Mouse (Mus musculus): ENCODE measurements around the gene R3hdm4. TPM values are rescaled to one million over a fixed set of nuclear protein-coding genes. Genes with fewer than 3 reads are reported as not detected.

Gene R3hdm4
- total RNA-seq, 2 experiments from 2014 or later = 92.0 to 107 TPM

DNA sequence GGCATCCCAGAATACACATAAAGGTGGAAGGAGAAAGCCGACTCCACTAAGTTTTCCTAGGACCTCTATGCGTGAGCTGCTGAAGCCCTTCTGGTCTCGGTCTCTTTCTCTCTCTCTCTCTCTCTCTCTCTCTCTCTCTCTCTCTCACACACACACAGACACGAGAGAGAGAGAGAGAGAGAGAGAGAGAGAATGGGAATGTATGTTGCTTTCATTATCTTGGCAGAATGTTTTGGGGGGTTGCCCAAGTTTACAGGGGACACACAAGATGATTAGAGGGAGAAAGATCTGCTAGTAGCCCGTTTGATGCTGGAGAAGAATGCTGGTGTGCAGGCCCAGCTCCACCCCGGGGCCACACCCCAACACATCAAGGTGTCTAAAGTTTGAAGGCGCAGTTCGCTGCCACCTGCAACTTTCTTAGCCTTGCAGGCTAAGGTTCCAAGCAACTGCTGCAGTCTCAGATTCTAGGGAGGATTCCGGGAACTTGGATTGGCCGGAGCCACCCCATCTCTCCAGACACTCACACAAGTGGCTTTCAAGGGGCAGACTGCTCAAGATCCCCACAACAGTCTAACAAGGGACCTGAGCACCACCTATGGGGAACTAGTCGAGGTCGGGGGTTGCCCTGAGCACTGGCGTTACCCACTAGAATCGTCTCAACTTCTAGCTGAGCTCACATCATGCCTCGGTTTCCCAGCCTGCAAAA lies 4.9 kb upstream of the R3hdm4 start:
- DNase-seq (ENCODE audit: low spot score in 2 of 2) = no peak

DNA sequence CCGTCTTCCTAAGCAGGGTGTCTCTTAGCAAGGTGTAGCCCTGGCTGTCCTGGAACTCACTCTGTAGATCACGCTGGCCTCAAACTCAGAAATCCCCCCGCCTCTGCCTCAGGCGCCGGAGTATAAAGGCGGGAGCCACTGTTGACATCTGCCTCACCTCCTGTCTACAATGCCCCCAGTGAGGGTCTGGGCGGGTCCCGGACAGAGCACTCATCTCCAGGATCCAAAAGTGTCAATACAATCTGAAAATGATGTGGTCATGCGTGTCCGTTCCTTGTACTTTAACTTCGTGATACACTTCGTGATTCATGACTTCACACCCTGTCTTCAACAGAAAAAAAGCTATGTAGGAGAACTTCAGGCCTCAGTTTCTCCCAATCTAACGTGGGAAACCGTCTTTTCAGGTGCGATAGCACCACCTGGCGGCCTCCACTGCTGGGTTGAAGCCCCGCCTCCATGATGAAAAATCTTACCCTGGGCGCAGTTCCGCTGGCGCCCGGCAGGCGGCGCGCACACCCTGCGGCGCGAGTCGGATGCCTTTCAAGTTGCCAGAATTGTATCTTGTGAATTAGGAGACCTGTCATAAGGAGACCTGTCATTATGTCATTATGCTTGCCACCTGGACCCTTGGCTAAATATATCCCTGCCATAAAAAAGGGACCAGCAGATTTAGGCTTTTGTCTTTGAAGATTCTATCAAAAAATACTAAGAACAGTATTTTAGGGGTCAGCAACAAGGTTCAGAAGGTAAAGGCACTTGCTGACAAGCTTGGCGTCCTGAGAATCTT lies 4.2 kb upstream of the R3hdm4 start:
- peak; percentile 96 to 97 for DNase-seq (ENCODE audit: low spot score in 2 of 2)

DNA sequence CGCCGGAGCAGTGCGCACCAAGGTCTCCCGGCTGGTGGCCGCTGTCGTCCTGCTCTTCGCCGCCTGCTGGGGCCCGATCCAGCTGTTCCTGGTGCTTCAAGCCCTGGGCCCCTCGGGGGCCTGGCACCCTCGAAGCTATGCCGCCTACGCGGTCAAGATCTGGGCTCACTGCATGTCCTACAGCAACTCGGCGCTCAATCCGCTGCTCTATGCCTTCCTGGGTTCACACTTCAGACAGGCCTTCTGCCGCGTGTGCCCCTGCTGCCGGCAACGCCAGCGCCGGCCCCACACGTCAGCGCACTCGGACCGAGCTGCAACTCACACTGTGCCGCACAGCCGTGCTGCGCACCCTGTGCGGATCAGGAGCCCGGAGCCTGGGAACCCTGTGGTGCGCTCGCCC lies 564 bp upstream of the R3hdm4 start:
- DNase-seq (ENCODE audit: low spot score in 2 of 2) = no peak

DNA sequence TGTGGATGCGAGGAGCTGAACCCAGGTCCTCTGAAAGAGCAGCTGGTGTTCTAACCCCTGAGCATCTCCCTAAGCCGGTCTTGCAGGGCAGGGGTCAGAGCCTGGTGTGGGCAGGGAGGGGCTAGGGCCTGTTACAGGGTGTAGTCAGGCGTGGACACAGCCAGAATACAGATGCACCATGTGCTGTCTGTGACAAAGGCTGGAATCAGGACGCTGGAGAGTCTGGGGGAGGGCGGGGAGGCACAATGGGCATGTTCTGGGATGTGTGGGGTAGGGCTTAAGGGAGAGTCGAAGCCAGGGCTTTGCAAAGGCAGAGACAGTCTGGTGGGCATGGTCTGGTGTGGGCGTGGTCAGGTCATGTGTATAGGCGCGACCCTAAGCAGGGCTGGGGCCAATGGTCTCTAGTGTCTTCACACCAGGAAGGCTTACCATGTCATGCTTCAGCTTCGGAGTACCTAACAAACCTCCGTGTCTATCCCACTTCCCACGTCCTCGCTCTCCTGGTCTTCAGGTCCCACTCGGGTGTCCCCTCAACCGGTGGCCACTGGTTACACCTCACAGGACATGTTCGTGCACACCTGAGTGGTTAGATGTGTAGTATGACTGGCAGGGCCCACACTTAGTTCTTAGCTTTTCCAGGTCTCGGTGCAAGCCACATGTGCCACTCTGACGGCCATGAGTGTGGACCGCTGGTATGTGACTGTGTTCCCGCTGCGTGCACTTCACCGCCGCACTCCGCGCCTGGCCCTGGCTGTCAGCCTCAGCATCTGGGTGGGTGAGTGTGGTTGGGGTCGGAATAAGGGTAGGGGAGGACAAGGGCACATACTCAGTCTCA lies 735 bp downstream of the R3hdm4 start:
- DNase-seq (ENCODE audit: low spot score in 2 of 2) = no peak

DNA sequence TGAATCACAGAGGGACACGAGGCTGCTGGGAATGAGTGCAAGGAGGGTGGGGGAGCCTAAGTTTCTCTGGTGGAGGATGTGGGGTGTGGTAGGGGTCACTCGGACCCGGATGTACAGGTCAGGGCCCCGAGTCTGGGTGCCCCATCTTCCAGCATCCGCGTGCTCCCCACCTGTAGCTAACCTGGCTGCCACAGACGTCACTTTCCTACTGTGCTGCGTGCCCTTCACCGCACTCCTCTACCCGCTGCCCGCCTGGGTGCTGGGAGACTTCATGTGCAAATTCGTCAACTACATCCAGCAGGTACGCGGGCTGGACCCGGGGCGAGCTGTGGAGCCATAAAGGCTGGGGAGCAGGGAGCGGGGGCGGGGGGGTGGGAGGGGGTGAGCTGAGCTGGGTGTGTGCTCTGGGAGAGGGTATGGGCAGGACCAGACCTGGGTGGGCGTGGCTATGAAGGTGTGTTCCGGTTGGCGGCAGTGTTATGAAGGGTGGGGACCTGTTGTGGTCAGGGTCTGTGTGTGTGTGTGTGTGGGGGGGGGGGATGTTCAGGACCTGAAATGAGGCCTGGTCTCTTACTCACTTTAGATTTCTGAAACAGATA lies 1.7 kb downstream of the R3hdm4 start:
- DNase-seq (ENCODE audit: low spot score in 2 of 2) = no peak

DNA sequence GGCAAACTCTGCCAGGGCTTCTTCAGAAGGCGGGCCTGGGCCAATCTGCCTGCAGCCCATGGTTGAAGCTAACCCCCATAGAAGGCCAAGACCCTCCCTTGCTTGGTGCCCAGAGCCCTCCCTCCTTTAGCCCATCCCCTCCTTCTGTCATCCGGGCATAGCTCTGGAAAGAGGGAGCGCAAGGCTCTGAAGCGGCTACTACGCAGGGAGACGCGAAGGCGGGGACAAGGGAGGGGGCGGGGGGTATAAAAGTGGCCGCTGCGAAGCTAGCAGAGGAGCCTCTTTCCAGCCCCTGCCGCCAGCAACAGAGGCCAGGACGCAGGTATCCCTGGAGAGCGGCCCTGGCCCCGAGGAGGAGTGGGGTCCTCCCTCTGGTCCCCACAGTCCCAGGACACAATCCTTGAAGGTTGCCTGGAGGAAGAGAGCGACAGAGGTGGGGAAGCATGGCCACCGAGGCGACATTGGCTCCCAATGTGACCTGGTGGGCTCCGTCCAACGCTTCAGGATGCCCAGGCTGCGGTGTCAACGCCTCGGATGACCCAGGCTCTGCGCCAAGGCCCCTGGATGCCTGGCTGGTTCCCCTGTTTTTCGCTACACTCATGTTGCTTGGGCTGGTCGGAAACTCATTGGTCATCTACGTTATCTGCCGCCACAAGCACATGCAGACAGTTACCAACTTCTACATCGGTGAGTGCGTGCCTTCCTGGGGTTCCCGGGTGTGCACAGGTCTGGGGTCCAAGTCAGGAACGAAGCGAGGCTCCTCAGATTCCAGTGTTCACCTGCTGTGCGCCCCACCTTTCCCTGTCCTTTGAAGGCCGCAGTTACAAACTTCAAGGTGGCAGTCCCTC lies 2.6 kb downstream of the R3hdm4 start:
- DNase-seq (ENCODE audit: low spot score in 2 of 2) = no peak

DNA sequence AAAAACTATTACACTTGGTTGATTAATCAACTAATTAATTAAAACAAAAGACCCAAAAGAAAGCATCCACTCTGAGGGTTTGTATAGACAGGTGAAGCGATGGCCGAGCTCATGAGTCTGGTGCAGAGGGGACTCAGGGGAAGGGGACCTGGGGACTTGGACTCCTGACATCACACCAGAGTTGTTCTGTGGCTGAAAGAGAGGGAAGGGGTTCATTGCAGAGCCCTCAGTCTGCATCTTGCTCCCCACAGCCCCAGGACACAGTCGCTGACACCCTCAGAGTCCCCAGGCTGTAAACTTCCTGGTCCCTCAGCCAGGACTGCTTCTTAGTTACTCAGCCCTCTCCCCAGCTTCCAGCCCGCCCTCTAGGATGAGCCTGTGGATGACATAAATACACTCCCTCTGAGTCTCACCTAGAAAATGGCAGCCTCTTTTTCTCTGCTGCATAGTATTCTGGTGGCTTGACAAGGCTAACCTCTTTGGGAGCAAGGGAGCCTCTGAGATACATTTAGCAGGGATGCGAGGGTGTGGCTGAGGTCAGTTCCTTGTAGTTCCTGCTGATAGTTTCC lies 3.4 kb downstream of the R3hdm4 start:
- no peak for DNase-seq (ENCODE audit: low spot score in 2 of 2)

DNA sequence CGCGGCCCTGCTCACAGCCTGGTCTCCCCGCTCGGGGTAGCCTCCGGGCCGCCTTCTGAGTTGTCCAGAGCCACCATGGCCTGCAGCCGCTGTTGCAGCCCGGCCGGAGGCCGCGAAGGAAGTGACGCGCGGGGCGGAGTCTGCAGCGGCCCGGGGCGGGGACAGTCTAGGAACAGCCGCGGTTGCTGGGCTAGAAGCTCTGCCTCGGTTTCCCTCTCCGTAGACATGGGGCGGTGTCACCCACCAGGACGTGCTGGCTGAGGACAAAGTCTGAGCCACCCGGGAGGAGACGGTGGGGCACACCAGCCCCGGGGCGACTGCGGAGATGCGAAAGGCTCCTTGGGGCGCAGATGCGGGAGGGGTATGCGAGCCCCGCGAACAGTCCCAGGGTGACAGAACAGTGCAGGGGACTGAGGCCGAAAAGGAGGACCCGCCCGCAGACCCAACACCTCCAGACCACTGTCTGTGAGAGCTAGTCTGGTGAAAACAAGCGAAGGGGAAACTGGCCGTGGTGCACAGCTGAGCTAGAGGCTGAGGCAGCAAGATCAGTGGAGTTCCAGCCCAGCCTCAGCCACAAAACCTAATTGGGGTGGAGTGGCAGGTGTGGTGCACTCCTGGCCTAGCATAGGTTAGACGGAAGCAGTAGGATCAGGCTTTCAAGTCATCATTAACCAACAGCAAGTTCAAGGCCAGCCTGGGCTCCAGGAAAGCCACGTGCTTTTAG lies 4.0 kb downstream of the R3hdm4 start, which contains the start of gene Kiss1r:
Gene Kiss1r, plus strand, starts transcription at position 164 of the 724 bp plus-strand sequence.
- peak; percentile 90 to 92 for DNase-seq (ENCODE audit: low spot score in 2 of 2)

DNA sequence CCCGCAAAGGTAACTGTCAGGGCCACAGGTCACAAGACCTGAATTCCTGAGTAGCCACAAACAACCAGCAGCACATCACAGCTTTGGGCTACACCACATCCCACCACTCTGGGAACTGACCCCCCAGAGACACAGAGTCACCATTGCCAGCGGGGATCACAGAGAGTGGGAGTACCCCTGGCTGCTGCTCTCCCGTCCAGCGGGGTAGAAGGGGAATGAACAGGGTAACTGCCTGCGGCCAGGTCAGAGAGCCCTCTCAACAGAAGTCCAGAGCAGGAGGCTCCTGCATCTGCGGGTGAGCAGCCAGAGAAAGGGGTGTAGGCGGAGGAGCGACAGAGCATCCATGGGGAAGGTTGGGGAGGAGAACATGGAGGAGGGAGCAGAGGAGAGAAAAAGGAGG lies 4.9 kb downstream of the R3hdm4 start:
- DNase-seq (ENCODE audit: low spot score in 2 of 2) = no peak

DNA sequence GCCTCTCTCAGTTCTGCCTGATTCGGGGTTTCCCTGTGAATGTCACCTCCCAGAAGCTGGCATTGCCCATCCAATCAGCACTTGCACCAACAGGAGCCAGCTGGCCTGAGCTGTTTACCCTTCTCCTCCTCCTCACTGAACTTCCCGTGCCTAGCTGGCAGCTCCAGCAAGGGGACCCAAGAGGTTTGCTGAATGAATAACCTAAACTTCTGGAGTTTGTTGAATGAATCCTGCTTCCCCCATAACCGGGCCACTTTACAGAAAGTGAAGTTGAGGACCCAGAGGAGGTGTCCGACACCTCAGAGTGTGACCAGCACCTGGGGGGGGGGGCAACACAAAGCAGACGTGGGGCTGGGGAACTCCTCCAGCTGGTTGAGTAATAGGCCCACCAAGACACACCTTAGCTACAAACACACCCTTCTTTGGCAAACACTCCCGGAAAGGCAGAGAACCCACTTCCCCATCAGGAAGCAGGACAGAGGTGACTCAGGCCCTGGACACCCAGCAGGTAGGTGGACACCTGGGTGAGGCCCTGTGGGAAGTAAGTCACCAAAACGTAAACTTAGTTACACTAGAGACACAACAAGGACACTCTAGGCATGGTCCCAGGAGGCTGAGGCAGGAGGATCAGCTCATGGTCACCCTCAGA lies 5.9 kb downstream of the R3hdm4 start:
- no peak for DNase-seq (ENCODE audit: low spot score in 2 of 2)

DNA sequence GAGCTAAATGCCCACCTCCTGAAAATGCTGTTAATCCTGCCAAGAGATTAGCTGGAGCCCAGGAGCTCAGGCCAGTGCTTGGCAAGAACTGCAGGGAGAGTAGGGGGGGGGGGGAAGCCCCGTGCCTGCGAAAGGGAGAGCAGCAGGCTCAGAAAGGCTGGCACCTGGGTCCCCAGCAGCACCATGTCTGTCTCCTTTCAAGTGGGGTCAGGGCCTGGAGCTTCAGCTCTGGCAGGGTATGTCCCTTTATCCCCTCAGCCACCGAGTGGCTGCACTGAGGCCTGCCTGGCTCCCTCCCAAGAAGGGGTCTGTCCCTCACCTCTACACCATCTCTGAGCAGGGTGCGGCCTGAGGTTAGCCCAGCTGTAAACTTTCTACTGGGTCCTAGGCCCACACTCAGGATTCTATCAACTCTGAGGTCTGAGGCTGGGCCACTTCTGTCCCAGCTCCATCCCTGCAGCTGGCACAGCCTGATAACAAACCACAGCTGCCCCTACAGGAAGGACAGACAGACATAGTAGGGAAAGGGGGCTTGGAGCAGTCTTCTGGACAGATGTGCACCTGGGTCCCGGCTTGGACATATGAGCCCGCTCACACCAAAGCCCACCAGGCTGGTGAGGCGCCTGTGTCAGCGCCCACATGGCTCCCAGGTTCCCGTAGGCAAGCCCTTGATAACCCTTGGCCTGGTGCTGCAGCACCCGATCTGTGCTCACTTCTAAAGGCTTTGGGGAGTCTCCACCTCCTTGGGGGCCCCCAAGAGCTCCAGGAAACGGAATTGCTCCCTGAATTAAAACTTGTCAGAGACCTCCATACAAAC lies 6.7 kb downstream of the R3hdm4 start:
- DNase-seq (ENCODE audit: low spot score in 2 of 2) = no peak

DNA sequence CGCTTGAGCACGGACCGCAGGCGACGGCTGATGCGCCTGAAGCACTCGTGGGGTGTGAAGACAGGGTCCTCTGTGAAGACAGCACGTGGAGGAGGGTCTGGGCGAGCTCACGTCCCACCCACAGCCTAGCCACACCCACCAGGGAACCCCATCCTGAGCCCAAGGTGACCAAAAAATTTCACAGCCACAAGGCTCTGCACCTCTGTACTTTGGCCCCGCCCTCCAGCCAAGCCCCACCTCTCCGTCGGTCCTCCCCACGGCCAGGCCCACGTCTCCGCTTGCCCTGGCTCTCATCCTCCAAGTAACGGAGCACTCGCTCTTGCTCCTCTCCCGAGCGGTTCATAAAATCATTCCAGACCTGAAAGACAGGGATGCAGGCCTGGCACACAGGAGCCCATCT lies 8.6 kb downstream of the R3hdm4 start:
- no peak for DNase-seq (ENCODE audit: low spot score in 2 of 2)

DNA sequence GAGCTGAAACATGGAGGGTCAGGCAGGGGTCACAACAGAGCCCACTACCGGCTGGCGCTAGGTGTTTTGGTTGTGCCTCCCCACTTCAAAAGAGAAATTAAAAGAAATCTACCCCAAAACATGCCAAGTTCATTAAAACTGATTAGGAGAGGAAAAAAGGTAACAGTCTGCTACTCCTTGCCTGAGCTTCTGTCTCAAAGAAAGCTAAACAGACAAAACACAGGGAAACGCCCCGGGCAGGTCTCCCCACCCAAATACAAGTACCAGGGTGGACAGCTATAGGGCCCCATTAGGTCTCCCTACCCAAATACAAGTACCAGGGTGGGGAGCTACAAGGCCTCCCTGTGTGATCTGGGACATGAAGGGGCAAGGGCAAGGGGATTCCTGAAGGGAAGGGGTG lies 10.5 kb downstream of the R3hdm4 start, which contains the start of gene Gm26602:
Gene Gm26602, plus strand, starts transcription at position 301 of the 400 bp plus-strand sequence.
- DNase-seq (ENCODE audit: low spot score in 2 of 2) = no peak

DNA sequence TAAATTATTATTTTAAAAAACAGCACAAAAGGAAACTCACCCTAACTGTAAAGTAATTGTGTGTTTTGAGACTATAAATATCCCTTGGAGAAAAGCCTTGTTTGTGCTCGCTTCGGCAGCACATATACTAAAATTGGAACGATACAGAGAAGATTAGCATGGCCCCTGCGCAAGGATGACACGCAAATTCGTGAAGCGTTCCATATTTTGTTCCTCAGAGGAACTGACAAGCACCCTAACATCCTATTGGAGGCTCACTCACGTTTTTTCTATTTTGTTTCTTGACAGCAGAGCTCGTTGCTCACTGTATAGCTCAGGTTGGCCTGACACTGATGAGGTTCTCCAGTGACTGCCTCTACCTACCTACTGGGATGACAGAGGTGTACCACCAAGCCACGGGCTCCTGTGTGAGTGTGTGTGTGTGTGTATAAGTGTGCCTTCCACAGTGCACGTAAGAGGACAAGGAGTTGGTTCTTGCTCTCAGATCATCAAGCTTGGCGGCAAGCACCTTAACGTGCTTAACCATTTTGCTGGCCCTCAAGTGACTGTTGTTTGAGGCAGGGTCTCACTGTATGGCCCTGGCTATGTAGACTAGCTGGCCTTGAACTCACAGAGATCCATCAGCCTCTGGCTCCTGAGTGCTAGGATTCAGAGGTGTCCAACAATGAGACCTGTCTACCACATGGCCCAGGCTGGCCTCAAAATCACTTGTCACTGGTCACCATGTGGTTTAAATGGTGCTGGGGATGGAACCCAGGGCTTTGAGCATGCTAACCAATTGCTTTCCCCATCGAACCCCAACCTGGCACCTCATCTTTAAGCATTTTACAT lies 11.7 kb downstream of the R3hdm4 start:
- no peak for DNase-seq (ENCODE audit: low spot score in 2 of 2)

DNA sequence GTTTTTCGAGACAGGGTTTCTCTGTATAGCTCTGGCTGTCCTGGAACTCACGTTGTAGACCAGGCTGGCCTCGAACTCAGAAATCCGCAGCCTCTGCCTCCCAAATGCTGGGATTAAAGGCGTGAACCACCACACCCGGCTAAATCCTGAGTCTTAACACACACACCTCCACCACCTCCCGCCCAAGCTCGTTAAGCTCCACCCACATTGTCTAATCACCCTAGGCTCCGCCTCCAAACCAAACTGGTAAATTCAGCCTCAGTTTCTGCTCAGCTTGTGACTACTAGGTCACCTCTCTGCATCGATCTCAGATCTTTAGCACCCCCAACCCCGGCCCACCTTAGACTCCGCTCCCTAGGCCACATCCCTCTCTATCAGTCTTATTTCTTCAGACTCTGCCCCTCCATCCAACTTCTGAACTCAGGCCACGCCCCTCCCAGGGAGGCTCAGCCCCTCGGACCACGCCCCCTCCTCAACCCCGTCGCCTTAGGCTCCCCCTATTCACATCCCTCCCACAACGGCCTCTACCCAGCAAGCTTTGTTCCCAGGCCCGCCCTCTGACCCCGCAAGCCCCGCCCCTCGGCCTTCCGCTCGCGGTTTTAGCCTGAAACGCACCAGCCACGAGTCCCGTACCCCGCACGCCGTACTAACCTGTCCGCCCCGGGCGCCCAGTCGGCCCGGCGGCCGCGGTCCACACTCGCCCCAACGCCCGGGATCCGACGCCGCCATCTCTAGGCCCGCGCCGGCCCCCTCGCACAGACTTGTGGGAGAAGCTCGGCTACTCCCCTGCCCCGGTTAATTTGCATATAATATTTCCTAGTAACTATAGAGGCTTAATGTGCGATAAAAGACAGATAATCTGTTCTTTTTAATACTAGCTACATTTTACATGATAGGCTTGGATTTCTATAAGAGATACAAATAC lies 12.6 kb downstream of the R3hdm4 start, which contains the start of gene Med16:
Gene Med16, minus strand, starts transcription at position 757 of the 925 bp plus-strand sequence.
- DNase-seq (ENCODE audit: low spot score in 2 of 2) = peak; percentile 94 to 95

DNA sequence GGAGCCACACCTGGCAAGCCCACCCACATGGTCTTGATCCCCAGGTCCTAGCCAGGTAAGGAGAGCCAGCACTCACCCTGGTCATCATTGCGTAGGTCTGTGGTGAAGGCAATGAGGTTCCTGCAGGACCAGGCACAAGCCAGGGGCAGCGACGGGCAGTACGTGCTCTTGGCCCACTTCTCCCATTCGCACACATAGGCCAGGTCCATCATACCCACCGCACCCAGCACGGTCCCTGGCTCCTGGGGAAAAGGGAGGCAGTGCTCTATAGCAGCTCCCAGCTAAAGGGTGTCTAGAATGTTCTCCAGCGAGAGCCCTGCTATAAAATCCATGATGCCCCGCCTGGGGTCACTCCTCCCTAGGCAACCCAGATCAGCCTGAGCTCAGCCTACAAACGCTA lies 13.6 kb downstream of the R3hdm4 start:
- no peak for DNase-seq (ENCODE audit: low spot score in 2 of 2)
